Mouse (Mus musculus) adipocyte (in vitro differentiated cells): Measurements from ENCODE around the gene Lgals12.

Experiments
- DNase-seq: peaks from one replicate; pipeline ENCODE4 v3.0.0-alpha.2; 2016; ENCODE audit warnings: low spot score

Gene Lgals12

DNA sequence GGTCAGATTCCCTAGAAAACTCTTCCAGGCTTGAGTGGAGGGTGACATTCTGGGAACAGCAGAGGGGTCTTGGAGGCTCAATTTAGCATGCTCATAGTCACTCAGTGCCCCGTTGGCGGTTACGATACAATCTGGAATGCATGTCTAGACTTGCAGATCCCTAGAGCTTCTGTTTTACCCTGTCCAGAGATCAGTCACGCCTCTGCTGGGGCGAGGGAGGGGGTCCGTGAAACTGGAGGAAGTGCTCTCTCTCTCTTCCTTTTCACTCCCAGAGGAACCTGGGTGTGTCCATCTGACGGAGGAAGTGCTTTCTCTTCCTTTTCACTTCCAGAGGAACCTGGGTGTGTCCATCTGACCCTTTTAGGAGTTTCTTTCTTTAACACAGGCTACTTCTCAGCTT lies 23.9 kb downstream of the Lgals12 start:
- DNase-seq, result no peak

DNA sequence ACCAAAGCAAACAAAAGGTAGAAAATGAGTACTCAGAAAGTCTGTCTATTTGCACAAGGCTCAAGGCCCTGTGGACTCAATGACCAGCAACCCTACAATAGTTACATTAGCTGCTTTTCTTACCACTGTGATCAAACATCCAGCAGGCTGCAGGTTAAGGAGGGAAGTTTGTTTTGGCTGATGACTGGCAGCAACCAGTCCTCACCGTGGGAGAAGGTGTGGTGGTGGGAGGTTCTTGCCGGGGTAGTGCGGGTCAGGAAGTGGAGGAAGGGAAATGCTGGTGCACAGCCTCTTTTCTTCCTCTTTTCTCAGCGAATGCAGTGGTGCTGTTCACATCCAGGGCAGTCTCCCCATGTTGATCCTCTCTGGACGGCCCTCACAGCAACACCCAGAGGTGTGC lies 26.0 kb downstream of the Lgals12 start:
- no peak for DNase-seq

DNA sequence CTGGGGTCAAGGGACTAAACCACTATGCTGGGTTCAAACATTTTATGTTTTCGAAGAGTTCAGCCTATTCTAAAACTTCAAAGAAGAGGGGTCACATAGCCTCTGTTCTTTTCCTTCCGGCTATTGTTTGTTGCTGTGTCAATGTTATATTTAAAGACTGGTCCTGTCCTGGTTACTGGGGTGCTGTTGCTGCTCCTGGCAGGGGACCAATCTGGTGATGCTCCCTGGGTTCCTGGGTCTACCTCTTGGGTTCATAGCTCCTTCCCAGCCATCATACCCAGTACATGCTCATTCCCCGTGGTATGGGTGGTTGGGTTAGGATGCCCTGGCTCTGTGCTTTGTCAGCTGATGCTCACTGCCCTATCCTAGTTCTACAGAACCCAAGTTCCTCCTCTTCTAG lies 29.3 kb downstream of the Lgals12 start:
- no peak for DNase-seq

DNA sequence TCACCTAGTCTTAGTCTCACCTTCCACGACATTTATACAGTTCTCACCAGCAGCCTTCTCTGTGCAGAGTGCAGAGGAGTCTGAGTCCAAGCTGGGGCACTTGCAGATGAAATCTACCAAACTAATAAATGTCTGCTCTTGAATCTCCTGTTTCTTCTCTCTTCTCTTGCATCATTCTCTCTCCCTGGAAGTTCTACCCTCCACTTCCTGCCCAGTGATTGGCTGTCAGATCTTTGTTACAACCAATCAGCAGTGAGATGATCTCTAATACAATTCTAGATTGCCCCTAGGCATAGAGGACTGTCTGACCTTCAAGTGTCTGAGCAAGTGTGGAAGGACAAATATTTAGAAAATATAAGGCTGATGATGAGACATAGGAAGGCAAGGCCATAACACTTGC lies 30.8 kb downstream of the Lgals12 start:
- DNase-seq, result no peak

DNA sequence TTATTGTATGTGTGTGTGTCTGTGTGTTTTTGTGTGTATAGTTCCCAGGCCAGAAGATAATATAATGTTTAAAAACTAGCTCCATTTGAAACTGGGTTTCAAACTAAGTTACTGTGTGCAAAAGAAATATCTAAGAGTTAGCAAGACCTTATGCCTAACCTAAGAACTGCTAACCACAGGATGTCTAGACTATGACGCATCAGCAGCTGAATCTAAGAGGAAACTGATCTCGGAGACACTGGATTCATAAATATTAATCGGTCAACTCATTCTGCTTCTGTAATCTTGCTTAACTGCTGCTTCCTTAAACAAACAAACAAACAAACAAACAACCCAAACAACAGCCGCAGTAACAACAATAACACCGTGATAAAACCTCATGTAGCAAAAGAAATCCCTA lies 37.3 kb downstream of the Lgals12 start:
- DNase-seq, result no peak

DNA sequence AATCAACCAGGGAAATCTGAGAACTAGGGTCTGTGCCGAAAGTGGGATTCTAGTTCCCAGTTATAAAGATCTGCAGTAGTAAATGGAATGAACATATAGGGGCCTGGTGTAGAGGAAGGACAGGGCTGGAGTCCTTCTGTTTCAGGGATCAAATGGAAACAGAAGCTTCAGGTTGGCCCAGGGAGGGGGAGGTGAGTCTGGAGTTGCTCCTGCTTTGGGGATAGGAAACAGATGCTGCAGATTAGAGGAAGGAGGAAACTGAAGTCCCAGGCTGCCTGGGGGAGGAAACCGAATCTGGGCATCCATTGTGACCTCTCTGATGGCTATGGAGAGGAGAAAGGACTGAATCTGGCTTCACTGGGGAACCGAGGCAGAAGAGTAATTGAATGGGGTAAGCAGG lies 38.6 kb downstream of the Lgals12 start:
- no peak for DNase-seq

DNA sequence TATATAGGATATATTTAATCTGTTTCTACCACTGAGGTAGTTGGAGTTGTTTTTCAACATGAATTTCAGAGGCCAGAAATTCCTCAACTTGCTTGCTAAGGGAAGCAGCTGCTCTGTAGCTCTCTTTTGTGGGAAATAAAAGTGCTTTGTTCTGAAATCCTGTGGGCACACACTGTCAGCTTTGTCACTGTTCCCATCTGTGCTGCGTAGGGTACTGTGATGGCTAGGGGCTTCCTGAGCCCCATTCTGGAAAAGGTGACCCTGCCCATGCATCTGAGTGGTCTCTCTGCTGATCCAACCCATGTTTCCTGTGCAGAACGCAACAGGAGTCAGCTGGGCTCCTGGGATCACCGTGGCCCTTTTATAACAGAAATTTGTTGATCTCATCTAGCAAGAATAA lies 40.2 kb downstream of the Lgals12 start:
- DNase-seq, result no peak

DNA sequence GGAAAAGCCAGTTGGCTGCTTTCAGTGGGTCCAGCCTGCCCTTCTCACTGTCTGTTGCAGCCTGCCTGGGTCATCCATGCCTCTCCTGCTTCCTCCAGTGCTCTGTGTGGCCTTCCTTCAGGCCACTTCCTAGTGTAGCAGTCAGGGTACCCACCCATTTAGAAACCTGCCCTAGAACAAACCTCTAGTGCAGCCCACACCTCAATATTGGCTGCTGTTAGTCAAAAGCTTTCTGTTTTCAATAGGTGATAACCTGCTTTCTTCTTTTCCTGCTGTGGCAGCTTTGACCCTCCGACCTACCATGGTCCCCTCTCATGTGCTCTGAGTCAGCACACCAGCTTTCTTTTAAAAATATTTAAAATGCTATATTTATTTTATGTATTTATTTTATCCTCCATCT lies 42.5 kb downstream of the Lgals12 start:
- no peak for DNase-seq

DNA sequence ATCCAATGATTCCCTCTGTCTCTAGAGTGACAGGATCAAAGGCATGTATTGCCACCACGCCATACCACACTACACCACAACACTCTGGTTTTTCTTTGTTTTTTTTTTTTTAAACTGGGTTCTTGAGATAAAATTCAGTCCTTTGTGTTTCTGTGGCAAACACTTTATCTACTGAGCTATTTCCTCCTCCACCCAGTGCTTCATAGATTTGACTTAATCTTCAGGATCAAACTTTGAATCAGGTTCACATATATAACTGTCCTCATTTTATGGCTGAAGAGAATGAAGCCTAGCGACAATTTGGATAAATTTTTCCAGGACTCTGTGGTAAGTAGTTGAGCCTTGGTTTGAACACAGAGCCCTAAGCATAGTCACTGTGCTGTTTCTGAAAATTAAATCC lies 43.3 kb downstream of the Lgals12 start:
- no peak for DNase-seq

DNA sequence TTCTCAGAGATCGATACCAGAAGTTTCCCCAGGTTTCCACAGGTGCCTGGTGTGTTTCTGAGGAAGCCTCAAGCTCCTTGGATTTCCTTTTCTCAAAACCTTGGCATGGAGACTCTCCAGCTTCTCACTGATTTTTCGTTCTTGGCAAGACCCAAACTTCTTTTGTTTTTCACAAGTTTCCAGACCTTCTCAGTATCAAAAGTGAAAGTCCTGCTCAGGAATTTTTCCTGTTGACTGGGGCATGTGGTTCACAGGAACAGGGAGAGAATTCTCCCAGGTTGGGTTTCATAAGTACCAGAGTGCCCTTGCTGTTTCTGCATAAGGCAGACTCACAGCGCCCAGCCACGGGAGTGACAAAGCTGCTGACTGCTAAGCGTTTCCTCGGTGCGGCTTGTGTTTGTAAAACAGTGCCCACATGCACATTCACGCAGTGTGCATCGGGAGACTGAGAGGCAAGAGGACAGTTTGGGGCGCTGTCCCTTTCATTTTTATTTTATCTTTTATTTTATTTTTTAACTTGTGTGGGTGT lies 44.3 kb downstream of the Lgals12 start:
- DNase-seq, result peak; percentile 51

DNA sequence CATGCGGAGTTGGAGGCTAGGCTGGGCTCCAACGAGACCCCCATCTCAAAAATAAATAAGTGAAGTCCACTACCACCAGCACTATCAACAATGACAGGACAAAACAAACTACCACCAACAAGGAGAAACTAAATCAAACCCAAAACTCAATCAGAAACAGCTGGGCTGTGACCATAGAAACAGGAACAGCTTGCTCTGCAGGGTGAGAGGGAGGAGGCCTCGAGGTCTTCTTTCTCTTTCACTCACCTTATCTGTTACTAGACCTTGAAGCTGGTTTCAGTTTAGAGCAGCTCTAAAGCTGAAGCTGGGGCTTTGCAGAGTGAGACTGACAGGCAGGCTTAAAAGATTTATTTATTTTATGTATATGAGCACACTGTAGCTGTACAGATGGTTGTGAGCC lies 45.5 kb downstream of the Lgals12 start:
- no peak for DNase-seq

DNA sequence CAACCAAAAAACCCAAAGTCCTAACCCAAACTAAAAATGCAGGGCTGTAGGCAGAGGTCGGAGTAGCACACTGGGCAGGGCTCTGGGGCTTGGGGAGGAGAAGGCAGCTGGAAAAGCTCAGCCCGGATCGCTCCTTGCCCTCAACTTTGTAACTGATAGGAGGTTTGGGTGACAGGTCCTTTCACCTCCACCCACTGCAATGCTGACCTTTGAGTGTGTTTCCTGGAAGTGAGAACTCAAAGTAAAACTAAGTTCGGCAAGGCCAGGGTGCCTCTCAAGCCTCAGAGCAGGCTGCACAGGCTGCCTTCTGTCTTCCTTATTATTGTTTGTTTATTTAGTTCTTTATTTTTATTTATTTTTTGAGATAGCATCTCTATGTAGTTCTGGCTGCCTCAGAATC lies 47.0 kb downstream of the Lgals12 start:
- DNase-seq, result peak; percentile 52

DNA sequence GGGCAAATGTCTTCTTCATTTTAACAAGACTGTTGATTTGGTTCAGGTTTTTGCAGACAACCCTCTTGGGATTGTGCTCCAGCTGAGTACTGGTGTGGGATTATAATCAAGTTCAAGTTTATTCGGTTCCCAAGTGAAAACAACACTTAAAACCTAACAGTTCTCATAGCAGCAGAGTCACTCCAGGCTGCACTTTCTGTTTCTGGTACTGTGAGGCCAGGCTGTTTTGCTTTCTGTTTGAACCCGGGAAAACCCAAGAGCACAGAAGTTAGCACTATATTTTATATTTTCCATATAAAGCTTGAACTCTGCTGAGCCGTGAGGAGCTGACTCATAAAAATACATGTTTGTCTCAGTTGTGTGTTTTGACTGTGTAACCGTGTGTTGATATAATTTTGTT lies 48.3 kb downstream of the Lgals12 start:
- DNase-seq, result peak; percentile 46

DNA sequence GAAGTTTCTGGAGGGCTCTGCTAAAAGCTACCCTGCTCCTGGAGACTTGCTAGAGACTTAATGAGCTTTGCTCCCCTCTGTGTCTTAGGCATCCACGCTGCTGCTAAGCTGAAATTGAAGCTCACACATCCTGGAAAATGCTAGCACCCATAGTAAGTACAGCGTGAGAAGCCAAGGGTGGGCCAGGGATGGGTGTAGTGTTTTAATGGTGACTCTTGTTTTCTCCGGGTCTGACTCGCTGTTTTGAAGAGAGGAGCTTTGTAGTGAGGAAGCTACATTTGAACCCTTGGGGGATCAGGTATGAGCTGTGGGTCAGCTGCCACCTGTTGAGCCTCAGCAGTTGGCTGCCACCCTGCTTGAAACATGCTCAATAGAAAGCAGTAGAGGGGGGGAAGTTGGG lies 49.1 kb downstream of the Lgals12 start:
- DNase-seq, result no peak

DNA sequence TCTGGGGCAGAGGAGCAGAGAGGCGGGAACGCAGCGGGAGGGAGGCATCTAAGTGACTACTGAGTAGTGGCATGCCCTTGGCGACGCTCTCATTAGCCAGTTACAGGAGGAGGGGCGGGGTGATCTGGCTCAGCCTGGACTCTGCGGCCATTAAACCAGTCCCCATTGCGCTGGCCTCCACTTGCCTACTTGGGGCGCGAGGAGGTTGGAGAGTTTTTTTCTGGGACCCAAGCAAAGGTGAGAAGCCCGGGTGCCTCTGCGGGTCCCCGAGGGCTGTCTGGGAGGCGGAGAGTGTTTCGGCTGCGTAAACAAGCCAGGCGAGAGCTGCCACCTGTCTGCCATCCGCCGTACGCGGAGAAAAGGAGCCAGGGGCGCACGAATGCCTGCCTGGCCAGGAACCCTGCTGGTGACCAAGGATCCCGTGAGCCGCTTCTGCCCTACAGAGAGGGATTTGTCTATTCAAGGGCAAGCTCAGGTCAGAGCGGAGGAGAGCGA lies 49.6 kb downstream of the Lgals12 start, which contains the start of gene Pla2g16:
TSS of gene Pla2g16 (plus strand) at position 132 of the 495 bp plus-strand sequence.
- DNase-seq, result peak; percentile 96

DNA sequence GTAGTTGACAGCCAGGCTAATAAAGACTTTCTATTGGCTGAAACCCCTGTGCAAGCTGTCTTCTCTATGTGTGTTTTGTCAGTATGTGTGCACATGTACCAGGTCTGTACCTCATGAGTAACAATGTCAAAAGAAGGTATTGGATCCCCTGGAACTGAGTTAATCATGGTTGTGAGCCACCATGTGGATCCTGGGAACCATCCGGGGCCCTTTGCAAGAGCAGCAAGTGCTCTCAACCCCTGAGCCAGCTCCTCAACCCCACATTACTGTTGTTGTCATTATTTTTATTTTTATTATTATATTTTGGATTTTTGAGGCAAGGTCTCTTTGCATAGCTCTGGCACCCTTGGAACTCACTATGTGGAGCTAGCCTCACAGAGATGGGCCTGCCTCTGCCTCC lies 50.4 kb downstream of the Lgals12 start:
- no peak for DNase-seq

DNA sequence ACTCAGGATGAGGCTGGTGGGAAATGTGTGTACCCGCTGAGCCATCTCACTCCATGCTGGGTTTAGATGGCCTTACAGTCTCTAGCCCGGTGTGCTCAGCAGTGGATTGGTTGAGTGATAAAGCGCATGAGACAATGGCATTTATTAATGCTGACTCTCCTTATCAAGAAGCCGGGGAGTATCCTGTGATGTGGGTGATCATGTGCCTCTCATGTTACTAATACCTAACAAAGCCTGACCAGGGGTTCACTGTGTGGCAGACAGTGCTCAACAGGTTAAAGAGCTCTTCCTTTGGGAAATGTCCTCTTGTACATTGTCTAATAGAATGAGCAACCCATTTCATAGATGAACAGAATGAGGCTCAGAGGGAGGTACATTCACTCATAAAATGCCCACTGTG lies 52.1 kb downstream of the Lgals12 start:
- DNase-seq, result no peak

DNA sequence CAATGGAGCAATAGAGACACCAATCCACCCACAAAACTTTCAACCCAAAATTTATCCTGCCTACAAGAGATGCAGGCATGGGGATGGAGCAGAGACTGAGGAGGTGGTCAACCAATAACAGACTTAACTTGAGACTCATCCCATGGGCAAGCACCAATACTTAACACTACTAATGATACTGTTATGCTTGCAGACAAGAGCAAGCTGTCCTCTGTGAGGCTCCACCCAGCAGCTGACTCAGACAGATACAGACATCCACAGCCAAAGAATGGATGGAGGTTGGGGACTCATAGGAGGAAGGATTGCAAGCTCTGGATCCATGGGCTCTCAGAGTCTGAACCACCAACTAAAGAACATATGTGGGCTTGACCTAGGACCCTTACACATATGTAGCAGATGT lies 53.6 kb downstream of the Lgals12 start:
- no peak for DNase-seq

DNA sequence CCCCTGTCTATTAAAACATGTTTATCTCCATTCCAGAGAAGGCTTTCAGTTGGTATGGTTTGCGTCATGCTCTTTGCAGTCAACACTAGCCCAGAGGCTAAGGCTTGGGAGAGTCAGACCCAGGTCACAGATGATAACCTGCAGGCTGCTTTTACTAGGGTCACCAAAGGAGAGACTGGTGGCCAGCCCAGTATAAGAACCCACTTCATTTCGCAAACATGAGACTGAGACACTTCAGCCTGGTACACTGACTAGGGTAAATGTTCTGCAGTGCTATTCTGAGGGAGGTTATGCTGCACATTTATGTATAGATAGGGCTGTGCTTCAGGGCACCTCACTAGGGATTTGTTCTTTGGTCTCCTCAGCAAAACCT lies 54.7 kb downstream of the Lgals12 start:
- DNase-seq, result peak; percentile 60

DNA sequence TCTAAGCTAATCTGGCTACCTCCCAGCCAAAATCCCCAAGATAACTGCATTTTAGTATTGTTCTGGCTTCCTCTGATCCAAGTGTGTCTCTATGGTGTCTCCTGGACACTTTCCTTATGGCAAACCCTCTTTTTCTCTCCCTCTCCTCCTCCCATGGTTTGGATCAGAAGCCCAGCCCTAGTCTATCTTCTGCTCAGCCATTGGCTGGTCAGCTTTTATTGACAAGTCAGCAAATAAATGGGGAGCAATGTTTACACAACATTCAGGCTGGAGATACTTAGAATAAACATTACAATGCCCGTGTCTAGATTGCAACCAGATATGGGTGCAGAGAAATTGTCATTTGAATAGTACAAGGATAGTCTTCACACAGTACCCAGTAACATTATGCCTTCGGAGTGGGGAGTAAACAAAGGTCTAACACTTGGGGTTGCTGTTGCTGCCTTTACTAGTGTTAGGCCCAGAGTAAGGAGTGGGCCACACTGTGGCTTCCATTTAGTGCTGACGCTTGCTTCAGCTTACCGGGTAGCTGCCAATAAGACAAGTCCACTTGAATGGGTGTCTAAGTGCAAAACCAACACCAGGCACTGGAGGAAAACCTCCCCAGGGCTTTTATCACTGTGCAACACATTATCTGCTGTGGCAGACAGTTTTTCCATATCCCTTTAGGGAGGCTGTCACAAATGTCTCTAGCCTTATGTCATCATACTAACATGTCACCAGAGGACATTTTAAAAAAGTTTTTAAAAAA lies 55.3 kb downstream of the Lgals12 start:
- DNase-seq, result peak; percentile 65

DNA sequence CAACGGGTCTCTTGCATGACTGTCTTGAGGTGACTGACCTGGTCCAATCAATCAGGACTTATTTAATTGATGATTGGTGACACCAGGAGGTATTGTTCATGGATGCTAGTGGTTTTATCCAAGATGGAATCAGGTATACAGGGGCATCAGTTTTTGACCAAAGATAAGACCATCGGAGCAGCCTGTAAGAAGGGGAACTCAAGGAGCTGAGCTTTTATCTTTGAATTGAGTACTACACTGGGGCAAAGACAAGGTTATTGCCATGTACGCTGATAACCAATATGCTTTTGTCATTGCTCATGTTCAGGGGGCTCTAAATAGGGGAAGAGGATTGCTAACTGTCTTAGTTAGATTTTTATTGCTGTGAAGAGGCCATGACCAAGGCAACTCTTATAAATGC lies 58.1 kb downstream of the Lgals12 start:
- DNase-seq, result no peak
